Mouse (Mus musculus) mammary gland, adult 2 months (tissue): ENCODE data around the gene Ccdc69. TPM values are rescaled to one million over a fixed set of nuclear protein-coding genes. Genes with fewer than 3 reads are reported as not detected.

Experiments
- polyA plus RNA-seq: library from polyadenylated mRNA; depleted of rRNA; stranded (reverse); fragments of >200 nt; gene quantifications from 2 replicates; pipeline ENCODE4 v1.2.3, GENCODE M21; 2012; ENCODE audit warnings: low replicate concordance; rRNA removed

Gene Ccdc69
- 8.4 and 15.0 TPM in 2 replicates for polyA plus RNA-seq

DNA sequence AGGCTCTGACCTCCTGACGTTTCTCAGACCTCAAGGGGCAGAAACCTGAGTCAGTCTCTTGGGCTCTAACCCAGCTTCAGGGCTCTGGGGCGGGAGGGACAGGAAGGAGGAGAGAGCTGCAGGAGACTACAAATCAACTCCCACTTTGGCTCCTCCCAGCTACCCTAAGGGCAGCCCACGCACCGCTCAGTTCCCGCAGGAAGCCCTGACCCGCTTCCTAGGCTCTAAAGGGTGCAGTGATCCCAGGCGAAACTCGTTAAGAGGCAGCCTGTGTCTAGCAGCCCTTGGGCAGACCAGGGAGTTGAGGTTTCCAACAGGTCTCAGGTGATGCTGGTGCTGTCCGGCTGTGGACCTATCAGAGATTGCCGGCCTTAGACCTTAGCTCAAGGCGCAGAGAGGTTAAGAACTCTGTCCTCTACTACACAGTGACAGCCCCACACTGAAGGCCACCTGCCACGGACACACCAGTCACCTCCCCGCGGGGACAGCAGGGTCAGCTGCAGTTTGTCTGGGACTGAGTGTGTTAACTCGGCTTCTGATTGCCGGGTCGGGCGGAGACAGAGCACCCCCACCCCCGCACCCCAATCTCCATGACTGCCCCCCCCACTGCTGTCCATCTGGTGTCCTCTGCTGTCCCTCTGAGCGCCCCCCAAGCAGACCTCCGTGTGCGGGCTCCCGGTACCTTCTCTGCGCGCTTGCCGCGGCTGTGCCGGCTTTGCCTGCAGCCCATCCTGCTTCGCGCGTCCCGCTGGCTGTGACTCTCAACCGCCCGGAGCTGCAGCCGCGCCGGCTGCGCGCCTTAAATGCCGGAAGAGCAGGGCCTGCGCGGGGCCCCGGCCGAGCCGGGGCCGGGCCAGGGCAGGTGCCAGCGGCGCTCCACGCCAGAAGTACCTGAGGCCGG, at the start of gene Ccdc69:
Gene Ccdc69, minus strand, starts transcription at position 801 of the 901 bp plus-strand sequence.

GRCm38 (mm10) chr11:55097463-55098188, 19.7 kb upstream of the Ccdc69 start, which contains the start of gene Gm2a:
Gene Gm2a, plus strand, starts transcription at chr11:55098115.

DNA sequence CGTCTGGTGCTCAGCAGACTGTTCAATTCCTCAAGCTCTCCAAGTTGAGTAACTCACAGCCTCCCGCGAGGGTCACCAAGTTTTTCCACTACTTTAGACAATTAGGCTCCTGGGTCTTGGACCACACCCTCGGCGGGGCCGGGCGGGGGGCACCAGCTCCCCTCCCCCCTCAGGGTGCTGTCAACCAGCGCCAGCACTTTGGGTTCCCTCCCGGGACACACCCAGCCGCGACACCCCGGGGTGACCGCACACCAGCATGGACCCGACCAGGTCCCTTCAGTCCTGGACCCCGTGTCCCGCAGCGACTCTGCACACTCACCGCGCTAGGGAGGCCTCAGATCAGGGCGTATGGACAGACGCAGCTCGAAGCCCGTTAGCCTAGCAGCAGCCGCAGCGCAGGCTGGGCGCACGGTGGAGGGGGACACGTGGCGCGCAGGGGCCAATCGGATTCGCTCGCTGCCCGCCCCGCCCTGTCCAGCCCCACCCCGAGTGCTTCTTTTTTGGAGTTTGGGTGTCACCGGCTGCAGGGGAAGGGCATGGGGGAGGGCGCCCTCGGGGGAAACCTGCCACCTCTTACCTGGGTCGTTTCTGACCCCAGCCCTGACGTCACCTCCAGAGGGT, 44.8 kb downstream of the Ccdc69 start, which contains the start of gene Anxa6:
Gene Anxa6, minus strand, starts transcription at position 406 of the 621 bp plus-strand sequence.

Other genes with a start within 250 kb of the Ccdc69 start
- 0.67 and 2.5 TPM in 2 replicates for gene Lyrm7, start 217.2 kb downstream of the Ccdc69 start, polyA plus RNA-seq
- 283 and 303 TPM in 2 replicates for gene Hint1, start 211.7 kb downstream of the Ccdc69 start, polyA plus RNA-seq
- gene Gpx3, start 175.7 kb downstream of the Ccdc69 start, polyA plus RNA-seq: 938 and 1,116 TPM in 2 replicates
- 43.9 and 75.2 TPM in 2 replicates for gene Tnip1, start 115.2 kb downstream of the Ccdc69 start, polyA plus RNA-seq
- 181 and 229 TPM in 2 replicates for gene Anxa6, start 44.7 kb downstream of the Ccdc69 start, polyA plus RNA-seq
- 137 and 138 TPM in 2 replicates for gene Gm2a, start 20.0 kb upstream of the Ccdc69 start, polyA plus RNA-seq
- gene Slc36a3, start 73.6 kb upstream of the Ccdc69 start, polyA plus RNA-seq: 0.43 and 0.47 TPM in 2 replicates
- 370 and 477 TPM in 2 replicates for gene Slc36a2, start 106.9 kb upstream of the Ccdc69 start, polyA plus RNA-seq
- gene Slc36a1, start 126.2 kb upstream of the Ccdc69 start, polyA plus RNA-seq: 24.2 and 24.5 TPM in 2 replicates